Mouse (Mus musculus) limb, embryonic 14.5 days (tissue): ENCODE results near the gene Mfsd10. TPM values are rescaled to one million over a fixed set of nuclear protein-coding genes. Genes with fewer than 3 reads are reported as not detected.

ENCODE experiments used
- ATAC-seq: fragments of 200-750 bp; cut with Nextera tagmentation; 2 replicates; pipeline ENCODE4 v1.8.0; 2017; ENCODE audit warnings: low read depth, moderate number of reproducible peaks, moderate TSS enrichment; ENCODE audit not compliant: low FRiP score
- DNase-seq: peaks from one replicate; pipeline ENCODE4 v3.0.0-alpha.2; 2015; ENCODE audit warnings: low spot score
- H3K27ac ChIP-seq: fragments of 300-500 bp; sonication (generic); replicated peaks from 2 replicates; pipeline ENCODE4 v1.5.1; 2014; ENCODE audit warnings: low read depth, mild to moderate bottlenecking, low read length, moderate library complexity, mixed read lengths
- H3K27me3 ChIP-seq: fragments of 300-500 bp; sonication (generic); 2 replicates; pipeline ENCODE4 v1.6.1; 2014; ENCODE audit warnings: low read length, mixed read lengths; ENCODE audit not compliant: control insufficient read depth, insufficient read depth
- H3K36me3 ChIP-seq: fragments of 300-500 bp; sonication (generic); 2 replicates; pipeline ENCODE4 v1.6.1; 2014; ENCODE audit warnings: mild to moderate bottlenecking, low read length, moderate library complexity, mixed read lengths; ENCODE audit not compliant: control insufficient read depth, insufficient read depth
- H3K4me1 ChIP-seq: fragments of 300-500 bp; sonication (generic); 2 replicates; pipeline ENCODE4 v1.6.1; 2014; ENCODE audit warnings: antibody characterized with exemption, low read length, mixed read lengths; ENCODE audit not compliant: control insufficient read depth, insufficient read depth
- H3K4me2 ChIP-seq: fragments of 300-500 bp; sonication (generic); replicated peaks from 2 replicates; pipeline ENCODE4 v1.6.1; 2014; ENCODE audit warnings: low read depth, mild to moderate bottlenecking, low read length, moderate library complexity; ENCODE audit not compliant: severe bottlenecking
- H3K4me3 ChIP-seq: fragments of 300-500 bp; sonication (generic); replicated peaks from 2 replicates; pipeline ENCODE4 v1.5.1; 2014; ENCODE audit warnings: low read length
- H3K9ac ChIP-seq: fragments of 300-500 bp; sonication (generic); 2 replicates; pipeline ENCODE4 v1.6.1; 2014; ENCODE audit warnings: mild to moderate bottlenecking, low read depth, low read length, moderate library complexity; ENCODE audit not compliant: severe bottlenecking
- H3K9me3 ChIP-seq: fragments of 300-500 bp; sonication (generic); 2 replicates; pipeline ENCODE4 v1.6.1; 2016; ENCODE audit warnings: low read length; ENCODE audit not compliant: control insufficient read depth
- POLR2A ChIP-seq: fragments of 200-500 bp; IDR thresholded peaks from 2 replicates; pipeline ENCODE4 v1.8.0; 2012; ENCODE audit warnings: inconsistent platforms, mild to moderate bottlenecking, moderate library complexity, borderline replicate concordance; ENCODE audit not compliant: insufficient read depth, insufficient read length; ENCODE audit errors: extremely low read depth
- WGBS: fragments of 180-500 bp; shearing (Covaris S2); extraction: QIAGEN DNeasy Blood & Tissue Kit; methylation state at CpG from one replicate; pipeline ENCODE4 v1.1.7; 2014; 5-methylcytosine and 5-hydroxymethylcytosine counted together
- polyA plus RNA-seq, 2 experiments: library from polyadenylated mRNA; depleted of rRNA in 1 of 2; stranded (reverse) in 1 of 2; unstranded in 1 of 2; fragments of >200 nt; fragmentation: Nextera tagmentation in 1 of 2; extraction: Ambion mirVana in 1 of 2; gene quantifications; 2 replicates each; pipeline versions ENCODE4 v1.2.1 to v1.2.3; 2012 to 2014

Gene Mfsd10
- polyA plus RNA-seq, 2 experiments: 117 to 244 TPM

DNA sequence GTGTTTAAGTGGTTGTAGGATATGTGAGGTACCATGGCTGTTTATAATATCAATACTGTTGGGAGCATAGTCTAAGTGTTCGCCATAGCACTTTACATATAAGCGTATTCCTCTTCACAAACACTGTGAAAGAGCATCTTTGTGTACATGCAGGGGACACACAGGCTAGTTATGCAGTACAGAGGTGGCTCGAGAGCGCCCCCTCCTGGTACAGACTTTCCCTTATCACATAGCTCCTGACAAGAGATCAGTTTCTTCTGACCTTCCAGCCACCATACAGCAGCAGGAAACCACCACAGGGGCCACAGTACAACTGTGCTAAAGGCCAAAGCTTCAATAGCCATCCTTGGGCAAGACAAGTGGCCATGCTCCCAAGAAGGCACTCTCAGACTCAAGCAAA, 10.6 kb upstream of the Mfsd10 start:
- WGBS: 54% methylated on average over 4 of the region's 4 CpGs
- TF ChIP-seq POLR2A: no peak
- H3K9me3 ChIP-seq: no peaks in the 10 kb centered on the region
- no peak overlapping the region for H3K4me3 ChIP-seq
- peaks cover 97% of the 10 kb centered on the region for H3K36me3 ChIP-seq
- H3K9ac ChIP-seq: no peak overlapping the region
- no peaks in the 10 kb centered on the region for H3K27me3 ChIP-seq
- H3K4me2 ChIP-seq: no peak overlapping the region
- no peak overlapping the region for H3K27ac ChIP-seq
- no peaks in the 10 kb centered on the region for H3K4me1 ChIP-seq
- peak; percentile 60 for DNase-seq
- ATAC-seq: no peak

DNA sequence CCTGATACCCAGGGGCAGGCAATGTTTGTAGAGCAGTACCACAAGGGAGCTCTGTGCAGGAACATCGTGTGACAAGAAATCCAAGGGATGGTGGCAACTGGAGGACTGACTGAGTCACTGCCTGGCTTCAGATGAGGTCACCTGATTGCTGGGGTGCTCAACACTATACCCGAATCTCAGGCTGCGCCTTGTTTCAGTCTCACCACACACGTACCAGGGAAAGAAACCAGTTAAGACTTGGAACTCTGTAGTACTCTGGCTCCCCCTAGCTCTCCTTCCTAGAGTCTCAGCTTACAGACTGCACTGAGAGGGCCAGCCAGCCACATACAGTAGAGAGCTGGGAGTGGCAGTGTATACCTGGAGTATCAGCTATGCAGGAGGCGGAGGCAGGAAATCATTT, 5.9 kb upstream of the Mfsd10 start:
- H3K27ac ChIP-seq: no peak overlapping the region
- DNase-seq: peak; percentile 72
- no peak overlapping the region for H3K4me3 ChIP-seq
- no peaks in the 10 kb centered on the region for H3K9me3 ChIP-seq
- TF ChIP-seq POLR2A: no peak
- WGBS: 62% methylated on average over 5 of the region's 5 CpGs
- H3K4me1 ChIP-seq: no peaks in the 10 kb centered on the region
- no peak overlapping the region for H3K4me2 ChIP-seq
- H3K9ac ChIP-seq: no peak overlapping the region
- peak; percentile 63; the same call in 1 of the 2 replicates for ATAC-seq
- peaks cover 92% of the 10 kb centered on the region for H3K36me3 ChIP-seq
- H3K27me3 ChIP-seq: no peaks in the 10 kb centered on the region

DNA sequence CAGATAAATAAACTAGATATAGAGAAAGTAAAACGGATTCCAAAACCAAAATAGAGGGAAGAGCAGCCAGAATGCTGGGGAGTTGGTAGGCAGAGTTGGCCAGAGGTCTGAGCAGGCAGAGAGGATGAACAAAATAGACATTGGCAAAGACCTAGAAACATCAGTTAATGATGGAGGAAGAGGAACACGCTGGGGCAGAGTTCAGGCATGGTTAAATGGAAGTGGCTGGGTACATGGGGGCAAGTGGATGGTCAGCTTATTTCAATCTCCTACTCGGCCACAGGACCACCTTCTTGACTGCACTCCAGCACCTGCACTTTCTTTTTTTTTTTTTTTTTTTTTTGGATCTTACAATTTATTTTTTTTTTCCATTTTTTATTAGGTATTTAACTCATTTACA, 5.0 kb upstream of the Mfsd10 start:
- ATAC-seq (no peak), DNase-seq (no peak)
- H3K4me1 ChIP-seq: no peaks in the 10 kb centered on the region
- no peak overlapping the region for H3K4me3 ChIP-seq
- H3K36me3 ChIP-seq: peaks cover 87% of the 10 kb centered on the region
- no peak overlapping the region for H3K4me2 ChIP-seq
- WGBS: 90% methylated on average over 3 of the region's 3 CpGs
- no peak for TF ChIP-seq POLR2A
- no peak overlapping the region for H3K27ac ChIP-seq
- H3K27me3 ChIP-seq: no peaks in the 10 kb centered on the region
- no peaks in the 10 kb centered on the region for H3K9me3 ChIP-seq
- H3K9ac ChIP-seq: no peak overlapping the region

DNA sequence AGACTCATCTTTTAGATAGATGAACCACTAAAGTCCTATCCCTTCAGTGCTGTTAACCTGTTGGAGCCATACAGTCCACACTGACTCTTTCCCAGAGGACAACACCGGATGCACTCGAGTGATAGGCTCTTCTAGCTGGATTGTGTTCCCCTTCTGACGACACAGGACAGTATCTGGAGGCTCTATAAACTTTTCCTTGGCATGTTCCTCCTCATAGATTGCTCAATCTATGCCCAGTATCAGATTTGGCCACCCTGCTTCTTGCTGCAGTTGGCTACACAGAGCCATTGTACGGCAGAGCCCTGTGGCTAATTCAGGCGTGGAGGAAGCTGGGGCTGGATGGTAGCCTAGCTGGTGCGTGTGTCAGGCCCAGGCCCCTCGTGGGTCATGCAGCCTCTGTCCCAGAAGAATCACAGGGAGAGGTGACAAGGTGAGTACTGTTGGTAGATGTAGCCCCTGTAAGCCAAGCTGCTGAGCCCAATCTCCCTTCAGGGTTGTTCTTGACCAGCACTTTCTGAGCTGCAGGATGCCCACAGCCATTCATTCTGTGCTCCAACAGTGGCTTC, 662 bp upstream of the Mfsd10 start:
- DNase-seq (no peak), ATAC-seq (no peak)
- 84% methylated on average over 7 of the region's 7 CpGs for WGBS
- H3K9ac ChIP-seq: 0 out of 2 replicates have a peak overlapping the region, but pooled peaks have one; percentile 12
- no peaks in the 10 kb centered on the region for H3K27me3 ChIP-seq
- peaks cover 6% of the 10 kb centered on the region; the same call in 1 of the 2 replicates for H3K4me1 ChIP-seq
- peaks cover 73% of the 10 kb centered on the region for H3K36me3 ChIP-seq
- H3K4me2 ChIP-seq: peak overlapping the region; percentile 66; the same call in 1 of the 2 replicates
- no peak overlapping the region for H3K27ac ChIP-seq
- no peak overlapping the region for H3K4me3 ChIP-seq
- H3K9me3 ChIP-seq: no peaks in the 10 kb centered on the region
- no peak for TF ChIP-seq POLR2A

DNA sequence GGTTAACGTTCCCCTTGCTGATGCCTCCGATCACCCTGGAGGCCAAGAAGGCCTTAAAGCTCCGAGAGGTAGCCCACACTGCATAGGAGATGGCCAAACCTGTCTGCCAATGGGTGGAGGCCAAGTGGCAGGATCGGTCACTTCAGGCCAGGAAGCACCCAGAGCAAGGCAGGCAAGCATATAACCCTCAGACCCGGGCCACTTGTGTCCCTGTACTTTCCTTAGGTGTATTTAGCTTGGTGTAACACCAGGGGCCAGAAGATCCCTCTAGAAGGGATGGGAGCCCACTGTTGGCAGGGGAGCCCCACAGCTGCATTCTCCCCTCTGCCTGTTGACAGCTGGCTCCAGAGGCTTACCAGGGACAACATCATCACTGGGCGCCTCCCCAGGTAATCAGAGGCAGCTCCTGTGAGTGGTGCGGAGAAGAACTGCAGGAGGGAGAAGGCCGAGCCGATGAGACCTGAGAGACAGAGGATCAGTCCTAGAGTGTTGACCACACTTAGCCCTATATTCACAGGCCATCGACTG, 1.3 kb downstream of the Mfsd10 start:
- H3K36me3 ChIP-seq: peaks cover 78% of the 10 kb centered on the region
- H3K9ac ChIP-seq: peak overlapping the region; percentile 62
- DNase-seq (no peak), ATAC-seq (no peak)
- no peaks in the 10 kb centered on the region for H3K9me3 ChIP-seq
- 66% methylated on average over 10 of the region's 10 CpGs for WGBS
- peak overlapping the region; percentile 54 for H3K4me3 ChIP-seq
- H3K27ac ChIP-seq: peak overlapping the region; percentile 84; the same call in 1 of the 2 replicates
- TF ChIP-seq POLR2A: no peak
- peaks cover 6% of the 10 kb centered on the region; the same call in 1 of the 2 replicates for H3K4me1 ChIP-seq
- H3K27me3 ChIP-seq: no peaks in the 10 kb centered on the region
- peak overlapping the region; percentile 66 for H3K4me2 ChIP-seq
